ENCODE assay signal across 8 mouse cellular contexts in genomic region chr6:5410697-5411391, GRCm38 (mm10). TPM values are rescaled to one million over a fixed set of nuclear protein-coding genes. Genes with fewer than 3 reads are reported as not detected.
DNase-seq lines count a peak whose midpoint lies in the region; ATAC-seq and TF ChIP-seq lines count a peak whose summit lies in the region.

No protein-coding gene starts in this region.

- no peak overlapping the region for H3K9ac ChIP-seq in embryonic facial prominence, embryonic 11.5 days (replicated peaks; ENCODE audit: low read length)
- no peak overlapping the region for H3K9ac ChIP-seq in heart, embryonic 12.5 days

- peak; percentile 61 for ATAC-seq in embryonic facial prominence, embryonic 11.5 days (replicated peaks; ENCODE audit: insufficient number of reproducible peaks, low FRiP score, low TSS enrichment, low read depth)
- peak; percentile 64 for ATAC-seq in heart, embryonic 12.5 days (ENCODE audit: insufficient number of reproducible peaks, low FRiP score)

- no peaks in the 10 kb centered on the region for H3K79me2 ChIP-seq in C2C12 (ENCODE audit: control insufficient read depth, insufficient read depth)

- H3K9me3 ChIP-seq in embryonic facial prominence, embryonic 11.5 days (replicated peaks; ENCODE audit: control insufficient read depth, low read length) = no peaks in the 10 kb centered on the region
- no peaks in the 10 kb centered on the region for H3K9me3 ChIP-seq in heart, embryonic 12.5 days (replicated peaks)

- peak; percentile 87 for DNase-seq in adrenal gland, postnatal 10 days
- DNase-seq in embryonic facial prominence, embryonic 11.5 days (ENCODE audit: low spot score) = peak; percentile 81
- peak; percentile 89 for DNase-seq in kidney, postnatal 10 days
- DNase-seq in lung, adult 2 months = peak; percentile 67
- peak; percentile 71 for DNase-seq in ovary, postnatal 14 days (ENCODE audit: low spot score)
- peak; percentile 68 for DNase-seq in thymus, postnatal 14 days

- H3K27ac ChIP-seq in embryonic facial prominence, embryonic 11.5 days (replicated peaks; ENCODE audit: low read depth, low read length) = no peak overlapping the region
- no peak overlapping the region for H3K27ac ChIP-seq in heart, embryonic 12.5 days (ENCODE audit: poor library complexity, severe bottlenecking)

- TF ChIP-seq POLR2A in lung, adult 2 months (IDR thresholded peaks at IDR 0.05; ENCODE audit: borderline replicate concordance, extremely low read depth, low read depth, low read length) = no peak

- no peaks in the 10 kb centered on the region for H3K4me1 ChIP-seq in embryonic facial prominence, embryonic 11.5 days (ENCODE audit: control insufficient read depth, insufficient read depth, low read length)
- H3K4me1 ChIP-seq in heart, embryonic 12.5 days (replicated peaks) = peaks cover 19% of the 10 kb centered on the region
- no peaks in the 10 kb centered on the region for H3K4me1 ChIP-seq in lung, adult 2 months (ENCODE audit: control insufficient read depth, insufficient read depth, low read length)

- no peaks in the 10 kb centered on the region for H3K36me3 ChIP-seq in C2C12 (ENCODE audit: control insufficient read depth, insufficient read depth)
- H3K36me3 ChIP-seq in embryonic facial prominence, embryonic 11.5 days (replicated peaks; ENCODE audit: control insufficient read depth, insufficient read depth, low read depth, low read length) = no peaks in the 10 kb centered on the region
- H3K36me3 ChIP-seq in heart, embryonic 12.5 days = no peaks in the 10 kb centered on the region

- no peak overlapping the region for H3K4me3 ChIP-seq in C2C12 (ENCODE audit: insufficient read depth, poor library complexity, severe bottlenecking)
- no peak overlapping the region for H3K4me3 ChIP-seq in embryonic facial prominence, embryonic 11.5 days (ENCODE audit: low read depth, low read length)
- H3K4me3 ChIP-seq in heart, embryonic 12.5 days = no peak overlapping the region
- no peak overlapping the region for H3K4me3 ChIP-seq in lung, adult 2 months (replicated peaks; ENCODE audit: extremely low read depth, low read depth, low read length)

- no peak overlapping the region for H3ac ChIP-seq in C2C12 (ENCODE audit: control insufficient read depth, insufficient read length, low read depth)

- H3K27me3 ChIP-seq in C2C12 (ENCODE audit: control insufficient read depth, insufficient read depth, insufficient read length) = no peaks in the 10 kb centered on the region
- H3K27me3 ChIP-seq in embryonic facial prominence, embryonic 11.5 days (ENCODE audit: control insufficient read depth, insufficient read depth, low read length) = no peaks in the 10 kb centered on the region
- no peaks in the 10 kb centered on the region for H3K27me3 ChIP-seq in heart, embryonic 12.5 days (replicated peaks)

- H3K4me2 ChIP-seq in embryonic facial prominence, embryonic 11.5 days (ENCODE audit: low read depth, low read length) = no peak overlapping the region
- no peak overlapping the region for H3K4me2 ChIP-seq in heart, embryonic 12.5 days

- peak; percentile 77 for TF ChIP-seq CTCF in C2C12 (IDR thresholded peaks at IDR 0.05; ENCODE audit: control insufficient read depth, insufficient read depth, insufficient read length)
- TF ChIP-seq CTCF in lung, adult 2 months (IDR thresholded peaks at IDR 0.05; ENCODE audit: insufficient read depth, low read length) = peak; percentile 72

- 60% methylated on average over 6 of the region's 6 CpGs for WGBS in embryonic facial prominence, embryonic 11.5 days
- 34% methylated on average over 6 of the region's 6 CpGs for WGBS in heart, embryonic 12.5 days
- WGBS in lung, adult 2 months = 48% methylated on average over 6 of the region's 6 CpGs

- no peaks in the 10 kb centered on the region for H3K79me3 ChIP-seq in C2C12 (ENCODE audit: low read depth)

TF ChIP-seq in C2C12, 6 proteins besides CTCF, POLR2A, EP300 and RAD21:
- TF ChIP-seq MYOG (IDR thresholded peaks at IDR 0.05; ENCODE audit: control insufficient read depth, extremely low read depth, insufficient read length) (no peak), MYOD1 (IDR thresholded peaks at IDR 0.05; ENCODE audit: control insufficient read depth, insufficient read length, low read depth) (no peak), USF1 (IDR thresholded peaks at IDR 0.05; ENCODE audit: low read depth) (no peak)

RNA-seq across cellular contexts. Expression of gene Asb4, which starts 27.7 kb away (rescaled TPM):
- polyA plus RNA-seq in C2C12 (2012; fragmentation: generic; extraction: Trizol) = 0.04 TPM
- total RNA-seq in adrenal gland, postnatal 10 days (2021) = 1 to 10 TPM; 6.0 to 6.3 TPM
- polyA plus RNA-seq in embryonic facial prominence, embryonic 11.5 days (2014; fragmentation: Nextera tagmentation; extraction: Ambion mirVana) = 90.5 and 98.5 TPM in 2 replicates
- 50.5 and 52.7 TPM in 2 replicates for polyA plus RNA-seq in heart, embryonic 12.5 days (2016; fragmentation: Nextera tagmentation; extraction: Ambion mirVana)
- polyA plus RNA-seq in lung, adult 2 months (2012; rRNA removed) = 0.26 and 0.89 TPM in 2 replicates

Comparison
In these comparisons a context has a peak if more than half of its experiments do, and no peak if none do; other contexts are left out.
1. RNA of gene Asb4, which starts 27.7 kb away (polyA plus RNA-seq): 90.5 to 98.5 TPM in embryonic facial prominence, embryonic 11.5 days and 50.5 to 52.7 TPM in heart, embryonic 12.5 days; 0.26 to 0.89 TPM in lung, adult 2 months and 0.04 TPM in C2C12 (single experiment); every median in the first group is over 10 times any median in the second.
2. Peak in every context shown above with its lines, with median percentiles within 50 percentile points of each other: DNase-seq.